Mouse (Mus musculus): ENCODE results near the gene Osbpl9.

- TF ChIP-seq CTCF (IDR thresholded peaks at IDR 0.05; ENCODE audit: low read depth, low read length) (no peak), POLR2A (IDR thresholded peaks at IDR 0.05; ENCODE audit: borderline replicate concordance, low read depth, low read length) (no peak)
Observed at GRCm38 (mm10) chr4:109117596-109118326, 84.3 kb downstream of the Osbpl9 start.

All from bone marrow macrophage, adult 2 months (primary cell).